Mouse (Mus musculus) neural tube, embryonic 12.5 days (tissue): ENCODE measurements around the gene Aak1. TPM values are rescaled to one million over a fixed set of nuclear protein-coding genes. Genes with fewer than 3 reads are reported as not detected.

Source experiments
- ATAC-seq: fragments of 200-750 bp; cut with Nextera tagmentation; 2 replicates; pipeline ENCODE4 v1.8.0; 2017; ENCODE audit warnings: low read depth, mild to moderate bottlenecking, moderate TSS enrichment, moderate library complexity; ENCODE audit not compliant: low FRiP score
- H3K27ac ChIP-seq: fragments of 300-500 bp; sonication (generic); 2 replicates; pipeline ENCODE4 v1.5.1; 2016
- H3K27me3 ChIP-seq: fragments of 300-500 bp; sonication (generic); replicated peaks from 2 replicates; pipeline ENCODE4 v1.6.1; 2016; ENCODE audit warnings: mild to moderate bottlenecking
- H3K36me3 ChIP-seq: fragments of 300-500 bp; sonication (generic); 2 replicates; pipeline ENCODE4 v1.6.1; 2016; ENCODE audit warnings: mild to moderate bottlenecking
- H3K4me1 ChIP-seq: fragments of 300-500 bp; sonication (generic); 2 replicates; pipeline ENCODE4 v1.6.1; 2016
- H3K4me2 ChIP-seq: fragments of 300-500 bp; sonication (generic); replicated peaks from 2 replicates; pipeline ENCODE4 v1.6.1; 2016; ENCODE audit warnings: mild to moderate bottlenecking
- H3K4me3 ChIP-seq: fragments of 300-500 bp; sonication (generic); 2 replicates; pipeline ENCODE4 v1.5.1; 2016
- H3K9ac ChIP-seq: fragments of 300-500 bp; sonication (generic); 2 replicates; pipeline ENCODE4 v1.6.1; 2016; ENCODE audit warnings: mild to moderate bottlenecking
- H3K9me3 ChIP-seq: fragments of 300-500 bp; sonication (generic); 2 replicates; pipeline ENCODE4 v1.6.1; 2016; ENCODE audit warnings: mild to moderate bottlenecking
- WGBS: fragments of 180-500 bp; shearing (Covaris S2); methylation state at CpG from one replicate; pipeline ENCODE4 v1.1.7; 2016; 5-methylcytosine and 5-hydroxymethylcytosine counted together
- polyA plus RNA-seq: library from polyadenylated mRNA; unstranded; fragments of >200 nt; fragmentation: Nextera tagmentation; extraction: Ambion mirVana; gene quantifications from 2 replicates; pipeline ENCODE4 v1.2.1, GENCODE M21; 2016

Aak1 gene
- polyA plus RNA-seq, 1 experiment from 2014 or later = 34.6 TPM

GRCm38 (mm10) chr6:86948746-86949145, 99.4 kb downstream of the Aak1 start:
- no peaks in the 10 kb centered on the region for H3K27me3 ChIP-seq
- peaks cover 5% of the 10 kb centered on the region; the same call in 1 of the 2 replicates for H3K4me1 ChIP-seq
- no peak overlapping the region for H3K4me2 ChIP-seq
- H3K9me3 ChIP-seq = no peaks in the 10 kb centered on the region
- 89% methylated on average over 2 of the region's 2 CpGs for WGBS
- no peak overlapping the region for H3K27ac ChIP-seq
- ATAC-seq = no peak
- no peak overlapping the region for H3K9ac ChIP-seq
- no peak overlapping the region for H3K4me3 ChIP-seq
- peaks cover 32% of the 10 kb centered on the region; the same call in 1 of the 2 replicates for H3K36me3 ChIP-seq

GRCm38 (mm10) chr6:86950141-86950540, 100.8 kb downstream of the Aak1 start:
- WGBS = 67% methylated on average over 1 of the region's 1 CpGs
- no peak for ATAC-seq
- peaks cover 33% of the 10 kb centered on the region for H3K36me3 ChIP-seq

GRCm38 (mm10) chr6:86950733-86951255, 101.5 kb downstream of the Aak1 start:
- H3K27ac ChIP-seq = no peak overlapping the region
- no peak overlapping the region for H3K4me3 ChIP-seq
- H3K36me3 ChIP-seq = peaks cover 37% of the 10 kb centered on the region
- WGBS = 32% methylated on average over 1 of the region's 1 CpGs
- peaks cover 5% of the 10 kb centered on the region; the same call in 1 of the 2 replicates for H3K4me1 ChIP-seq
- H3K27me3 ChIP-seq = no peaks in the 10 kb centered on the region
- ATAC-seq = no peak
- no peak overlapping the region for H3K4me2 ChIP-seq
- no peak overlapping the region for H3K9ac ChIP-seq
- H3K9me3 ChIP-seq = no peaks in the 10 kb centered on the region

More at GRCm38 (mm10) chr6:86950141-86950540, 100.8 kb downstream of the Aak1 start:
- H3K4me2 ChIP-seq = no peak overlapping the region
- no peaks in the 10 kb centered on the region for H3K27me3 ChIP-seq
- H3K27ac ChIP-seq = no peak overlapping the region
- H3K4me1 ChIP-seq = peaks cover 5% of the 10 kb centered on the region; the same call in 1 of the 2 replicates
- no peaks in the 10 kb centered on the region for H3K9me3 ChIP-seq
- no peak overlapping the region for H3K4me3 ChIP-seq
- H3K9ac ChIP-seq = no peak overlapping the region

GRCm38 (mm10) chr6:86955741-86956140, 106.4 kb downstream of the Aak1 start:
- H3K36me3 ChIP-seq = peaks cover 51% of the 10 kb centered on the region
- H3K27me3 ChIP-seq = no peaks in the 10 kb centered on the region
- H3K4me1 ChIP-seq = 0 out of 2 replicates have a peak, but pooled peaks cover 1% of the 10 kb centered on the region
- no peaks in the 10 kb centered on the region for H3K9me3 ChIP-seq
- H3K4me3 ChIP-seq = no peak overlapping the region
- no peak overlapping the region for H3K9ac ChIP-seq
- WGBS = 78% methylated on average over 3 of the region's 3 CpGs
- no peak overlapping the region for H3K27ac ChIP-seq
- no peak for ATAC-seq
- no peak overlapping the region for H3K4me2 ChIP-seq

- no peak for ATAC-seq
- H3K27ac ChIP-seq = no peak overlapping the region
- H3K9ac ChIP-seq = no peak overlapping the region
- H3K27me3 ChIP-seq = no peaks in the 10 kb centered on the region
- H3K4me1 ChIP-seq = no peaks in the 10 kb centered on the region
- no peaks in the 10 kb centered on the region for H3K9me3 ChIP-seq
- no peak overlapping the region for H3K4me3 ChIP-seq
- no peak overlapping the region for H3K4me2 ChIP-seq
- H3K36me3 ChIP-seq = peaks cover 56% of the 10 kb centered on the region
Measured at GRCm38 (mm10) chr6:86956206-86956605, 106.9 kb downstream of the Aak1 start.

GRCm38 (mm10) chr6:86959006-86959405, 109.7 kb downstream of the Aak1 start:
- H3K4me2 ChIP-seq = no peak overlapping the region
- H3K9me3 ChIP-seq = no peaks in the 10 kb centered on the region
- ATAC-seq = no peak
- H3K36me3 ChIP-seq = peaks cover 57% of the 10 kb centered on the region
- no peak overlapping the region for H3K27ac ChIP-seq
- no peaks in the 10 kb centered on the region for H3K27me3 ChIP-seq
- H3K4me3 ChIP-seq = no peak overlapping the region
- H3K9ac ChIP-seq = no peak overlapping the region
- WGBS = 68% methylated on average over 1 of the region's 1 CpGs
- H3K4me1 ChIP-seq = no peaks in the 10 kb centered on the region

- Histone ChIP-seq H3K27me3 (no peaks in the 10 kb centered on the region), H3K27ac (no peak overlapping the region), H3K36me3 (peaks cover 66% of the 10 kb centered on the region), H3K4me3 (no peak overlapping the region), H3K4me2 (no peak overlapping the region), H3K9ac (no peak overlapping the region), H3K9me3 (no peaks in the 10 kb centered on the region), H3K4me1 (no peaks in the 10 kb centered on the region)
- no peak for ATAC-seq
- 91% methylated on average over 7 of the region's 7 CpGs for WGBS
Measured at GRCm38 (mm10) chr6:86963987-86964685, 114.8 kb downstream of the Aak1 start.

- no peaks in the 10 kb centered on the region for H3K9me3 ChIP-seq
- H3K4me1 ChIP-seq = no peaks in the 10 kb centered on the region
- no peak overlapping the region for H3K9ac ChIP-seq
- H3K4me2 ChIP-seq = no peak overlapping the region
- 84% methylated on average over 2 of the region's 2 CpGs for WGBS
- H3K27ac ChIP-seq = no peak overlapping the region
- H3K4me3 ChIP-seq = no peak overlapping the region
- no peaks in the 10 kb centered on the region for H3K27me3 ChIP-seq
- no peak for ATAC-seq
- peaks cover 66% of the 10 kb centered on the region for H3K36me3 ChIP-seq
Measured at GRCm38 (mm10) chr6:86967166-86967565, 117.8 kb downstream of the Aak1 start.

GRCm38 (mm10) chr6:86973956-86974355, 124.6 kb downstream of the Aak1 start:
- ATAC-seq = no peak

GRCm38 (mm10) chr6:86978156-86978908, 129.0 kb downstream of the Aak1 start:
- Histone ChIP-seq H3K27ac (no peak overlapping the region), H3K4me1 (no peaks in the 10 kb centered on the region), H3K36me3 (peaks cover 14% of the 10 kb centered on the region), H3K4me2 (no peak overlapping the region), H3K9me3 (no peaks in the 10 kb centered on the region), H3K4me3 (no peak overlapping the region), H3K27me3 (no peaks in the 10 kb centered on the region), H3K9ac (no peak overlapping the region)
- ATAC-seq = no peak
- WGBS = 91% methylated on average over 8 of the region's 8 CpGs

More at GRCm38 (mm10) chr6:86973956-86974355, 124.6 kb downstream of the Aak1 start:
- Histone ChIP-seq H3K4me3 (no peak overlapping the region), H3K36me3 (peaks cover 45% of the 10 kb centered on the region), H3K27me3 (no peaks in the 10 kb centered on the region), H3K4me1 (no peaks in the 10 kb centered on the region), H3K9ac (no peak overlapping the region), H3K27ac (no peak overlapping the region), H3K4me2 (no peak overlapping the region), H3K9me3 (no peaks in the 10 kb centered on the region)
- 95% methylated on average over 4 of the region's 4 CpGs for WGBS

GRCm38 (mm10) chr6:86978909-86979265, 129.6 kb downstream of the Aak1 start:
- Histone ChIP-seq H3K9me3 (no peaks in the 10 kb centered on the region), H3K4me1 (no peaks in the 10 kb centered on the region), H3K27me3 (no peaks in the 10 kb centered on the region), H3K9ac (no peak overlapping the region), H3K27ac (no peak overlapping the region), H3K4me3 (no peak overlapping the region), H3K4me2 (no peak overlapping the region), H3K36me3 (peaks cover 9% of the 10 kb centered on the region)
- ATAC-seq = no peak
- WGBS = 86% methylated on average over 6 of the region's 6 CpGs

- Histone ChIP-seq H3K9me3 (no peaks in the 10 kb centered on the region), H3K36me3 (peaks cover 12% of the 10 kb centered on the region), H3K4me2 (no peak overlapping the region), H3K4me1 (no peaks in the 10 kb centered on the region), H3K27ac (no peak overlapping the region), H3K27me3 (no peaks in the 10 kb centered on the region), H3K9ac (no peak overlapping the region), H3K4me3 (no peak overlapping the region)
- no peak for ATAC-seq
- 89% methylated on average over 2 of the region's 2 CpGs for WGBS
Measured at GRCm38 (mm10) chr6:86981206-86981605, 131.9 kb downstream of the Aak1 start.
